ENCODE assay signal across 21 mouse cellular contexts in genomic region chr11:80742462-80742861, GRCm38 (mm10).
"Had no signal": no experiment of that assay in that cellular context is flagged by ENCODE, and none has a peak within 500 bp of the region (broad histone marks: within the 10 kb centered on the region; RNA-seq: fewer than 3 reads in every experiment).

No protein-coding gene starts in this region.

- ATAC-seq: hindbrain, embryonic 16.5 days; hindbrain, postnatal 0 days; inflammation-experienced regulatory T-cells, adult 6 months; intestine, embryonic 15.5 days; intestine, embryonic 16.5 days; intestine, postnatal 0 days had no signal

- DNase-seq: heart, postnatal 10 days; heart, postnatal 14 days; heart, postnatal 36 days; kidney, adult 11 months; kidney, adult 18-20 months; kidney, adult 2 months; kidney, adult 8-10 months; kidney, adult 9 months; kidney, postnatal 10 days; kidney, postnatal 14 days; kidney, postnatal 25 days; kidney, postnatal 36 days; kidney, postnatal 4 days; layer of hippocampus, adult 9-11 months; layer of hippocampus, postnatal 36 days had no signal
